Mouse (Mus musculus): ENCODE measurements around the gene Magix.

DNA sequence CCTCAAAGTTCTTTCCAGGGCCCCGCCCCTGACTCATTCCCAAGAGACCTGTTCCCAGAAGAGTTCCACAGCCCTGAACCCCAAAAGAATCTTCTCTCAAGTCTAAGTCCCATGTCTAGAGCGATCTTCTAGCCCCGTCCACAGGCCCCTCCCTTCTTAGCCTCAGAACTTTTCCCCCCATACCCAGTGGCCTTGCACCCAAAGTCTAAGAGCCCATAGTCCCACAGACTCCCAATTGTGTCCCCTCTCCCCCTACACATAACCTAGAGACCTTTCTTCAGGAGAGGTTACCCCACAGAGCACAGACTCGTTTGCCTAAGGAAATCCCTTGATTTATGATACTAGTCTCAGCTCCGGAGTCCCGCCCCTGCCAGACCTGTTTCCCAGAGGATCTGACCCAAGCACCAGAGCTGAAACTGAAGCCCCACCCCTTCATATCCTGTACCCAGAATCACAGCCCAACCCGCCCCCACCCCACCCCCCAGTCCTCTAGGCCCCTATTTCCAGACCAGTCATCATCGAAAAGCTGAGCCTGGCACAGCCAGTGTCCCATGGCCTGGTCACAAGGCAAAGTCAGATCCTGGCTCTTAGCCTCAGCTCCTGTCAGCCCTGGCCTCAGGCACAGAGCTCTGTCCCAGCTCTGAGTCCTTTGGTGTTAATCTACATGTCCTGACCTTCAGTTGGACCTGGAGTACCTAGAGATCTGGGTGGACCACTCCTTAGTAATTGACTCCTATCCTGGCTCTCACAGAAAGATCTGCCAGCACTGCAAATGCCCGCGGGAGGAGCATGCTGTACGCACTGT, 22.1 kb downstream of the Magix start:
- TF ChIP-seq CTCF (conservative IDR thresholded peaks at IDR 0.05; ENCODE audit: insufficient read depth, insufficient read length, low read depth, low read length) (no peak), POLR2A (IDR thresholded peaks at IDR 0.05; ENCODE audit: low read depth, low read length) (no peak)
